Mouse (Mus musculus) heart, embryonic 10.5 days (tissue): ENCODE data around the gene Podn. TPM values are rescaled to one million over a fixed set of nuclear protein-coding genes. Genes with fewer than 3 reads are reported as not detected.

Source experiments
- microRNA-seq: library from miRNA; unstranded; fragments of <30 nt; microRNA quantifications from one replicate; pipeline ENCODE4, GENCODE M21; 2017
- polyA plus RNA-seq: library from polyadenylated mRNA; unstranded; fragments of >200 nt; fragmentation: Nextera tagmentation; extraction: Ambion mirVana; gene quantifications from 2 replicates; pipeline ENCODE4 v1.2.1, GENCODE M21; 2016

Podn gene
- polyA plus RNA-seq, 1 experiment from 2014 or later, result 0.21 TPM

Small RNAs within 50 kb of the gene (microRNA-seq; reads per million reads assigned to microRNA genes)
- not detected for gene Mir6397

Other genes starting within 250 kb of the Podn start
- 117 and 160 TPM in 2 replicates for gene Magoh, start 216.7 kb downstream of the Podn start, polyA plus RNA-seq
- 94.4 and 102 TPM in 2 replicates for gene 0610037L13Rik, start 206.6 kb downstream of the Podn start, polyA plus RNA-seq
- gene Cpt2, start 172.8 kb downstream of the Podn start, polyA plus RNA-seq, result 50.6 and 67.0 TPM in 2 replicates
- not detected in 2 replicates for gene Slc1a7, start 128.1 kb downstream of the Podn start, polyA plus RNA-seq
- 179 and 191 TPM in 2 replicates for gene Scp2, start 48.6 kb upstream of the Podn start, polyA plus RNA-seq
- 15.3 and 19.2 TPM in 2 replicates for gene Echdc2, start 69.0 kb upstream of the Podn start, polyA plus RNA-seq
- gene Zyg11a, start 121.6 kb upstream of the Podn start, polyA plus RNA-seq, result not detected in 2 replicates
- 7.8 and 9.9 TPM in 2 replicates for gene Zyg11b, start 204.7 kb upstream of the Podn start, polyA plus RNA-seq
- gene Coa7, start 231.7 kb upstream of the Podn start, polyA plus RNA-seq, result 58.4 and 61.1 TPM in 2 replicates